Mouse (Mus musculus) midbrain, embryonic 12.5 days (tissue): ENCODE data around the gene Cyp4x1. TPM values are rescaled to one million over a fixed set of nuclear protein-coding genes. Genes with fewer than 3 reads are reported as not detected.

Source experiments
- ATAC-seq: fragments of 200-750 bp; cut with Nextera tagmentation; 2 replicates; pipeline ENCODE4 v1.8.0; 2017; ENCODE audit warnings: low read depth, moderate TSS enrichment, moderate library complexity; ENCODE audit not compliant: low FRiP score
- H3K27ac ChIP-seq: fragments of 300-500 bp; sonication (generic); replicated peaks from 2 replicates; pipeline ENCODE4 v1.5.1; 2016; ENCODE audit warnings: mild to moderate bottlenecking
- H3K27me3 ChIP-seq: fragments of 300-500 bp; sonication (generic); 2 replicates; pipeline ENCODE4 v1.6.1; 2016; ENCODE audit warnings: mild to moderate bottlenecking
- H3K36me3 ChIP-seq: fragments of 300-500 bp; sonication (generic); 2 replicates; pipeline ENCODE4 v1.6.1; 2016
- H3K4me1 ChIP-seq: fragments of 300-500 bp; sonication (generic); 2 replicates; pipeline ENCODE4 v1.6.1; 2016
- H3K4me2 ChIP-seq: fragments of 300-500 bp; sonication (generic); replicated peaks from 2 replicates; pipeline ENCODE4 v1.6.1; 2016; ENCODE audit warnings: mild to moderate bottlenecking, moderate library complexity
- H3K4me3 ChIP-seq: fragments of 300-500 bp; sonication (generic); 2 replicates; pipeline ENCODE4 v1.5.1; 2016; ENCODE audit warnings: mild to moderate bottlenecking
- H3K9ac ChIP-seq: fragments of 300-500 bp; sonication (generic); replicated peaks from 2 replicates; pipeline ENCODE4 v1.6.1; 2016; ENCODE audit warnings: mild to moderate bottlenecking, moderate library complexity
- H3K9me3 ChIP-seq: fragments of 300-500 bp; sonication (generic); 2 replicates; pipeline ENCODE4 v1.6.1; 2016; ENCODE audit warnings: mild to moderate bottlenecking
- WGBS: fragments of 180-500 bp; shearing (Covaris S2); methylation state at CpG from one replicate; pipeline ENCODE4 v1.1.7; 2016; 5-methylcytosine and 5-hydroxymethylcytosine counted together
- polyA plus RNA-seq: library from polyadenylated mRNA; unstranded; fragments of >200 nt; fragmentation: Nextera tagmentation; extraction: Ambion mirVana; gene quantifications from 2 replicates; pipeline ENCODE4 v1.2.1, GENCODE M21; 2016

Cyp4x1 gene
- polyA plus RNA-seq, 1 experiment from 2014 or later: 1.8 TPM

DNA sequence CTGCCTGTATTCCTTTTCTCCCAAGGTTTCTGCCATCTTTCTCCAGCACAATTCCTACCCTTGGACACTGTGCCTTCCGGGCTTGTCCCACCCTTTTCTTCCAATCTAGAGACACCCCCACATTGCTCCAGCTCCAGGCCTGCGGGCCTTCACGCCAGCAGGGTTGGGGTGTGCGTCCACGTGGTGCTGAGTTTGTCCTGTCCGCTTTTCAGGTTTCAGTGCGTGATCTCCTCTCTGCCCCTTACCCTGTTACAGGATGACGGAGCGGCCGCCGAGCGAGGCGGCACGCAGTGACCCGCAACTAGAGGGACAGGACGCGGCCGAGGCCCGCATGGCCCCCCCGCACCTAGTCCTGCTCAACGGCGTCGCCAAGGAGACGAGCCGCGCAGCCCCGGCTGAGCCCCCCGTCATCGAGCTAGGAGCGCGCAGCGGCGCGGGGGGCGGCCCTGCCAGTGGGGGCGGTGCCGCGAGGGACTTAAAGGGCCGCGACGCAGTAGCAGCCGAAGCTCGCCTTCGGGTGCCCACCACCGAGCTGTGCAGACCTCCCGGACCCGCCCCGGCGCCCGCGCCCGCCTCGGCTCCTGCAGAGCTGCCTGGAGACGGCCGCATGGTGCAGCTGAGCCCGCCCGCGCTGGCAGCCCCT is 71.1 kb downstream of the Cyp4x1 start:
- Histone ChIP-seq H3K36me3 (no peaks in the 10 kb centered on the region), H3K4me2 (peak overlapping the region; percentile 85), H3K9ac (peak overlapping the region; percentile 62), H3K9me3 (no peaks in the 10 kb centered on the region), H3K27me3 (peaks cover 94% of the 10 kb centered on the region), H3K27ac (peak overlapping the region; percentile 44), H3K4me3 (peak overlapping the region; percentile 51), H3K4me1 (peaks cover 14% of the 10 kb centered on the region)
- peak; percentile 84 for ATAC-seq
- WGBS: under 1% methylated on average over 56 of the region's 58 CpGs

DNA sequence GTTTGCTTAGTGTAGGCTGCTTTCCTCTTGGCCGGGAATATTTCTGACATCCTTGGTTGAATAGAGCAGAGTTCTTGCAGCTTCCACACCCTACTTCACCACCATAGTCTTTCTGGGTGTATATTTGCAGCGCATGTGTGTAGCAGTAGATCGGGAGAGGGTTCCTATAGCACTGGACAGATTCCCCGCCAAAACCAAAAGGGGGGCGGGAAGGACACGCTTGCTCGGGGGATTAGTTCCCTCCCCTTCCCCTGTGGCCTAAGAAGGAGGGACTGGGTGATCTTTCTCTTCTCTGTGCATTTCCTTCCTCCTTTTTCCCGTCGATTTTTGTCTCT is 71.6 kb downstream of the Cyp4x1 start:
- H3K4me1 ChIP-seq: peaks cover 15% of the 10 kb centered on the region
- peaks cover 96% of the 10 kb centered on the region for H3K27me3 ChIP-seq
- H3K27ac ChIP-seq: peak overlapping the region; percentile 44
- no peaks in the 10 kb centered on the region for H3K36me3 ChIP-seq
- H3K9ac ChIP-seq: peak overlapping the region; percentile 62; the same call in 1 of the 2 replicates
- no peaks in the 10 kb centered on the region for H3K9me3 ChIP-seq
- 0 out of 2 replicates have a peak, but pooled peaks have one; percentile 3 for ATAC-seq
- 2% methylated on average over 9 of the region's 9 CpGs for WGBS
- peak overlapping the region; percentile 51 for H3K4me3 ChIP-seq
- H3K4me2 ChIP-seq: peak overlapping the region; percentile 85

DNA sequence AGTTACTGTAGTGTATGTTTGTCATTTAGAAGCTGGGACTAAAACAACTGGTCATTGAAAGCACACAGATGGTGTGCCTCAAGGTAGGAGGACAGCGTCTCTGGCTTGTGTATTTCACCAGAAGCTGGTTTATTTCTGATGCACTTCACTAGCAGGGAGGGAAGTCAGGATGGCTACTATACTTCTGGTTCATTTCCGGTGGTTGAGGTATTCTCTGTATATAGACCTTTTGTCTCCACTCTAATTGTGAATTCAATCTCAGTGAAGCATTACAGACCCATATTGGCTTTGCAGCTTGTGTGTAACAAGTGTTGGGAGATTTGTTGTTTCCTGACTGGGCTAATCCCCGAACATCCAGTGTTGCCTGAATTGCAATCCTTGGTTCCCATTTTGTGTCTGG is 73.3 kb downstream of the Cyp4x1 start:
- 16% methylated on average over 3 of the region's 3 CpGs for WGBS
- peaks cover 29% of the 10 kb centered on the region for H3K4me1 ChIP-seq
- no peaks in the 10 kb centered on the region for H3K9me3 ChIP-seq
- H3K27me3 ChIP-seq: peaks cover 97% of the 10 kb centered on the region
- peak overlapping the region; percentile 81 for H3K27ac ChIP-seq
- no peaks in the 10 kb centered on the region for H3K36me3 ChIP-seq
- peak overlapping the region; percentile 42 for H3K4me2 ChIP-seq
- no peak for ATAC-seq
- H3K9ac ChIP-seq: no peak overlapping the region
- H3K4me3 ChIP-seq: peak overlapping the region; percentile 37

DNA sequence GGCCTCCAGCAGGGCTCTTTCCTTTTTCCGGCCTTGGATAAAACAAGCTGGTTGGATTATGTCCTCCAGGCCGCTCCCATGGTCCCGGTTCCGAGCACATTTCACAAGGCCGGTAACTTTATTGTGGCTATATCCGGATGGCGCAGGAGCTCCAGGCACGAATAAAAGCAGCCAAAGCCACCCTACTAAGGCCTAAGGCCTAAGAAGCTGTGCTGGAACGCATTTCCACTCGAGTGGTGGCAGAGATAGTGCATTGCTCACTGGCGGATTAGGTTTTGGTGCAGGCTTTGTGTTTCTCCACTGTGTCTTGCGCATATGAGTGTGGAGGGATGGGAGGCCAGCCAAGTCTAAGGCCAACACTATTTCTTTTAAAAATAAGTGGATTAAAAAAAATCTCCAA is 74.2 kb downstream of the Cyp4x1 start:
- Histone ChIP-seq H3K4me1 (peaks cover 29% of the 10 kb centered on the region), H3K27ac (peak overlapping the region; percentile 81), H3K9me3 (no peaks in the 10 kb centered on the region), H3K4me2 (peak overlapping the region; percentile 42), H3K36me3 (no peaks in the 10 kb centered on the region), H3K27me3 (peaks cover 97% of the 10 kb centered on the region), H3K9ac (peak overlapping the region; percentile 47), H3K4me3 (peak overlapping the region; percentile 37)
- ATAC-seq: no peak
- WGBS: 2% methylated on average over 12 of the region's 12 CpGs

DNA sequence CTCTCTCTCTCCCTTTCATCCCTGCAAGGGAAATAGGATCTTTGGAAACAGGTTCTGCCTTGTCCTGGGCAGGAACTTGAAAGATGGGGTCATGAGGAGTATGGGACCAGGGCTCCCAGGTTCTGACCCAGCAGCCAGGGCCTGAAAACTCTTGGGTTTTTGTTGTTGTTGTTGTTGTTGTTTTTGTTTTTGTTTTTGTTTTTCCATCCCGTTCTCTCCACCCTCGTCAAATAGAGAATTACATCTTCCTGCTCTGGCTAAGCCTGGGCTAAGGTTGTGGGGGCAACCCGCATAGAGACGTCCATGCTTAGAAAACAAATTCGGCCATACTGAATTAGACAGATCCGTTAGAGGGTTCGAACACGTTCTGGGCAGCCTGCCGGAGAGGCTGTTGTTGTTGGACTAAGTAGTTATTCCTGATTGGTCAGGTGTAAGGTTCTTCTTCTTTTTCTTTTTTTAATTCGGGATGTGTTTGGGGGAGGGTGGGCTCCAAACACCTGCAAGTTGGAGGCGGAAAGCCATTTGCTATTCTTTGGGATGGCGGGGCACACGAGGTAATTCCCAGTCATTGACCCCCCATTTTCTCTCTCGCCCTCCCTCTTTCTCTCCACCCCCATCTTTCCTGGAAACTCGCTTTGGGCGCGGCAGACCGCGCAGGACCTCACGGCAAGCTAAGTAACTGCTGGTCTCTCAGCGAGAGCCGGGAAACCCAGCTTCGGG is 75.0 kb downstream of the Cyp4x1 start:
- peaks cover 96% of the 10 kb centered on the region for H3K27me3 ChIP-seq
- H3K4me1 ChIP-seq: peaks cover 29% of the 10 kb centered on the region
- H3K9me3 ChIP-seq: no peaks in the 10 kb centered on the region
- peak overlapping the region; percentile 81 for H3K27ac ChIP-seq
- peak overlapping the region; percentile 47 for H3K9ac ChIP-seq
- H3K4me2 ChIP-seq: peak overlapping the region; percentile 42
- WGBS: 1% methylated on average over 23 of the region's 23 CpGs
- H3K36me3 ChIP-seq: no peaks in the 10 kb centered on the region
- no peak for ATAC-seq
- H3K4me3 ChIP-seq: peak overlapping the region; percentile 37

DNA sequence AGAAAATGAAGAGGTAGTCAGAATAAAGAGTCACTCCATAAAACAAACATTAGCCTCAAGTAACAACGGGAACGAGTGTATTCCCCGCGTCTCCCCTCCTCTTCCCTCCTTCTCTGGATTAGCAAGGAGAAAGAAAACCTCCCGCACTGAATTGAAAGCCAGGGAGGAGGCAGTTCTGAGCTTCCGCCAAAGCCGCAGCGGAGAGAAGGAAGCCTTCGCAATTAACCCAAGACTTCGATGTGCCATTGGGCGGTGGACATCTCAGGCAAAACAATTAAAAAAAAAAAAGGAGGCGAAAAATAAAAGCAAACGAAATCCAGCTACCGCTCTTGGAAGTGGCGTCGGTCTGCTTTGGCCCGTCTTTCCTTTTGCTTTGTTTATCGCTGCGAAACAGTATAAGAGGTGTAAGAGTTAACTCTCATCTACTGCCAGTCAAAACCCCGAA is 75.7 kb downstream of the Cyp4x1 start:
- peak overlapping the region; percentile 42 for H3K4me2 ChIP-seq
- peak overlapping the region; percentile 81 for H3K27ac ChIP-seq
- H3K9ac ChIP-seq: peak overlapping the region; percentile 47
- peak overlapping the region; percentile 37 for H3K4me3 ChIP-seq
- peaks cover 96% of the 10 kb centered on the region for H3K27me3 ChIP-seq
- H3K36me3 ChIP-seq: no peaks in the 10 kb centered on the region
- WGBS: under 1% methylated on average over 20 of the region's 20 CpGs
- no peak for ATAC-seq
- H3K4me1 ChIP-seq: peaks cover 23% of the 10 kb centered on the region
- no peaks in the 10 kb centered on the region for H3K9me3 ChIP-seq

DNA sequence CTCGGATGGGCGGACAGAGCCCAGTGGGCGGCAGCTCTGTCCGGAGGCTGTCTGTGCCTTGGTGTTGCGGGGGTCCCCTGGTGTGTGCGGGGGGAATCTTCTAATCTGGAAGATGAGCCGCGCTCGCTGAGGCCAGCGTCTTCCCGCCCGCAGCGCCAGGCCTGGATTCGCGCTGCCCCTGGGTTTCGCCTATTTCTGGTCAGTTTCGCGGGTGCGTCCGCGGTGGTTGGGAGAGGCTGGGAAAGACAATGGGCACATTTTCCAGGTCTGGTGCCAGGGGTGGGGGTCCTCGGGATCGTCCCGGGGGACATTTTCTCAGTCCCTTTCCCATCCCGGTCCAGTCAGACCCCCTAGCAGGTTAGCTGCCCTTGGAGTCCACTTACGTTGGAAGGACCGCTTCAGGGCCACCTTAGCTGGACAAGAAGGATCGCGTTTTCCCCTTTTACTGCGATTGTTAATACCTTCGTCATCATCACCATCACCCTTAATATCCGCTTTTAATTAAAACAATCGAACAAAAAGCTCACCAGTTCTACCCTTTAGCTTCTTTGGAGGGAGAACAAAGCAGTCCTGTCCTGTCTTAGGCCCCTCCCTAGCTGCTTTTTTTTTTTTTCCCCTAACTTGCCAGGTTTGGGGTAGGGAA is 76.3 kb downstream of the Cyp4x1 start:
- H3K4me2 ChIP-seq: peak overlapping the region; percentile 51
- H3K36me3 ChIP-seq: no peaks in the 10 kb centered on the region
- H3K27ac ChIP-seq: peak overlapping the region; percentile 81
- H3K27me3 ChIP-seq: peaks cover 95% of the 10 kb centered on the region
- peak overlapping the region; percentile 37 for H3K4me3 ChIP-seq
- whole genome bisulfite sequencing: 2% methylated on average over 33 of the region's 33 CpGs
- H3K9me3 ChIP-seq: no peaks in the 10 kb centered on the region
- peak overlapping the region; percentile 47 for H3K9ac ChIP-seq
- peaks cover 19% of the 10 kb centered on the region for H3K4me1 ChIP-seq
- ATAC-seq: peak; percentile 39

DNA sequence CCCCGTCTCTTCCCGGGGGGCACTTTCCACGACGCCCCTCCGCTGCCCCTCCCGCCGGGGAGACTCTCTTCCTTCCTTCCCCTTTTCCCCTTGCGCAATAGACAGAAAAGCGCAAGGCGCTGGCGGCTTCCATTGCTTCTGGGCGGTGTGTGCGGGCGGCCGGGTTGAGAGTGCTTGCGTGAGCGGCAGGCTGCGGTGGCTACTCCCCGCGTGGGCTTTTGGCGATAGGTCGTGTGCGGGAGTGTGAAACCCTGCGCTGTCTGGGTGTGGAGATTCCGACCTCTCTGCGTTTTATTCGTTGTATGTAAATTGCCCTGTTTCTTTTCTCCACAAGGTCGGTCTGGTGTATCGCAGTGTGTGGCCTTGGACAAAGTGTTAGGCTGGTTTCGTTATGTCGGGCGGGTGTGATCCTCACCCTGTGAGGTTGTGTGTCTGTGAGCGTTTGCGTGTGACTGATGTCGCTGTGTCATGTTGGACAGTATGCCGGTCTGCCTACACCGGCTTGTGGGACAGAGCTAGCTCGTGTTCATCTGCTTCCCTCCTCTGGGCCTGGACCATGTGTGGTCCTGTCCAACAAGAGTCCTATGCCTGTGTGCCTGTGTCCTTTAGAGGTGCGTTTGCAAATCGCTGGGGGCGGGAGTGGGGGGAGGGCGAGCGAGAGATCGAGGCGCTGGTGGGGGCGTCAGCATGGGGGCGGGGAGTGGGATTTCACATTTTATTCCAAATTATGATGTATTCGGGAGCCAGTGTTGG is 77.0 kb downstream of the Cyp4x1 start:
- Histone ChIP-seq H3K27ac (peak overlapping the region; percentile 81), H3K4me1 (peaks cover 19% of the 10 kb centered on the region), H3K4me3 (peak overlapping the region; percentile 37), H3K9ac (peak overlapping the region; percentile 47), H3K36me3 (no peaks in the 10 kb centered on the region), H3K9me3 (no peaks in the 10 kb centered on the region), H3K4me2 (peak overlapping the region; percentile 51), H3K27me3 (peaks cover 95% of the 10 kb centered on the region)
- WGBS: under 1% methylated on average over 46 of the region's 48 CpGs
- peak; percentile 72 for ATAC-seq

DNA sequence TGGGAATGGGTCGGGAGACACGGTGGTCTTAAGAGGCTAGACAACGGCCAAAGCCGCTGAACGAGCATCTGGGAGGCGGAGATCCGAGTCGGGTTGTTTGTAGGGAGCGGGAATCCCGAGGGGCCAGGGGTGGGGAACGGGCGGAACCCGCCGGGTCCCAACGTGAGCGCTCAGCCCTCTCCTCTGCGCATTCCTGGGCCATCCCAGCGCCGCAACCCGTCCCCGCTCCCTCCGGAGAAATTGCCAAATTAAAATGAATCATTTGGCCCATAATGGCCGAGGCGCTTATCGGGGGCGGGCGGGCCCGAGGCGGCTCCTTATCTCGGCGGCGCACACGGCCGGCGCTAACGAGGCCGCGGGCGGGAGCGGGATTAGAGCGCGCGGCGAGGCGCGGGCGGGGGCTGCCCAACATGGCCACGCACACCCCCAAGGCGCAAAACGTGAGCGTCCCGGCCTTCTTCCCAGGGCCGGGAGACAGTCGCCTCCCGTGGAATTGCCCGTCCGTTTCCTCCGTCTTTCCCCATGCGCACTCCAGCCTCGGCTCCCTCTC is 77.6 kb downstream of the Cyp4x1 start, which contains the start of gene Tal1:
Gene Tal1 (plus strand): TSS at position 56 of the 550 bp plus-strand sequence.
- H3K27ac ChIP-seq: peak within 1 kb of the TSS; percentile 81
- WGBS: 1% methylated on average over 60 of the region's 60 CpGs

More for the DNA sequence above, 77.6 kb downstream of the Cyp4x1 start, which contains the start of gene Tal1:
- peak within 1 kb of the TSS; percentile 37 for H3K4me3 ChIP-seq
- H3K4me1 ChIP-seq: peaks cover 19% of the 10 kb centered on the region
- H3K4me2 ChIP-seq: peak within 1 kb of the TSS; percentile 51
- ATAC-seq: peak; percentile 69
- H3K9me3 ChIP-seq: no peaks in the 10 kb centered on the region
- peaks cover 95% of the 10 kb centered on the region for H3K27me3 ChIP-seq
- H3K9ac ChIP-seq: peak within 1 kb of the TSS; percentile 28; the same call in 1 of the 2 replicates
- no peaks in the 10 kb centered on the region for H3K36me3 ChIP-seq
